Mouse (Mus musculus): ENCODE data around the gene Nhlh1. TPM values are rescaled to one million over a fixed set of nuclear protein-coding genes. Genes with fewer than 3 reads are reported as not detected.

Gene Nhlh1
- total and polyA plus RNA-seq, 2 experiments from 2014 or later = 0.12 to 3.6 TPM

DNA sequence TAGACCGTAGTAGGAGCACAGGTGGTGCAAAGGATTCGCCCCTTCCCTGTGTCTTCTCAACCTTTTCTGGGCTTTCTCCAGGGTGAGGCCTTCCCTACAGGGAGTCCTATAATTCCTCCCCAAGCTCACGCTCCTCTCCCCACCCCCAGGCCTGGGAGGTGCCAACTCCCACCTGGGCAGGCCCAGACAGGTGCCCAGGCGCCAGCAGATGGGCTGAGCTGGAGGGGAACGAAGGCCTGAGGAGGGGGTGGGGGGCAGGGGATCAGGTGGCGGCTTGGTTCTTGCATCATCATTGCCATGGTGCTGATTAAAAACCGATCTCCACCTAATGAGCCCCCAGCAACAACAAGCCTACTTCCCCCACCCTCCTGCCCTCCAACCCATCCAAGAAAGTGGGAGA, 1.5 kb upstream of the Nhlh1 start:
- no peak for ATAC-seq (ENCODE audit: low FRiP score)
- 57% methylated on average over 7 of the region's 7 CpGs for WGBS
- Histone ChIP-seq H3K4me2 (ENCODE audit: low read depth, low read length, poor library complexity, severe bottlenecking) (no peak overlapping the region), H3K27ac (ENCODE audit: low read depth, low read length) (no peak overlapping the region), H3K9me3 (ENCODE audit: low read length) (no peaks in the 10 kb centered on the region), H3K9ac (replicated peaks; ENCODE audit: low read length, poor library complexity, severe bottlenecking) (no peak overlapping the region), H3K36me3 (ENCODE audit: insufficient read depth, low read length) (no peaks in the 10 kb centered on the region), H3K27me3 (ENCODE audit: insufficient read depth, low read length) (no peaks in the 10 kb centered on the region), H3K4me3 (ENCODE audit: low read depth, low read length) (no peak overlapping the region), H3K4me1 (ENCODE audit: insufficient read depth, low read length) (no peaks in the 10 kb centered on the region)
- DNase-seq (ENCODE audit: low spot score) = no peak
- no peak for TF ChIP-seq CTCF (IDR thresholded peaks at IDR 0.05)

- H3K4me1 ChIP-seq (ENCODE audit: insufficient read depth, low read length) = no peaks in the 10 kb centered on the region
- 38% methylated on average over 6 of the region's 6 CpGs for WGBS
- no peaks in the 10 kb centered on the region for H3K27me3 ChIP-seq (ENCODE audit: insufficient read depth, low read length)
- H3K4me2 ChIP-seq (ENCODE audit: low read depth, low read length, poor library complexity, severe bottlenecking) = no peak overlapping the region
- DNase-seq (ENCODE audit: low spot score) = peak; percentile 58
- H3K9me3 ChIP-seq (ENCODE audit: low read length) = no peaks in the 10 kb centered on the region
- no peak overlapping the region for H3K27ac ChIP-seq (ENCODE audit: low read depth, low read length)
- no peak overlapping the region for H3K9ac ChIP-seq (replicated peaks; ENCODE audit: low read length, poor library complexity, severe bottlenecking)
- TF ChIP-seq CTCF (IDR thresholded peaks at IDR 0.05) = no peak
- no peaks in the 10 kb centered on the region for H3K36me3 ChIP-seq (ENCODE audit: insufficient read depth, low read length)
- no peak overlapping the region for H3K4me3 ChIP-seq (ENCODE audit: low read depth, low read length)
- peak; percentile 24; the same call in 1 of the 2 replicates for ATAC-seq (ENCODE audit: low FRiP score)
Measured at GRCm38 (mm10) chr1:172058321-172058720, 948 bp upstream of the Nhlh1 start.

DNA sequence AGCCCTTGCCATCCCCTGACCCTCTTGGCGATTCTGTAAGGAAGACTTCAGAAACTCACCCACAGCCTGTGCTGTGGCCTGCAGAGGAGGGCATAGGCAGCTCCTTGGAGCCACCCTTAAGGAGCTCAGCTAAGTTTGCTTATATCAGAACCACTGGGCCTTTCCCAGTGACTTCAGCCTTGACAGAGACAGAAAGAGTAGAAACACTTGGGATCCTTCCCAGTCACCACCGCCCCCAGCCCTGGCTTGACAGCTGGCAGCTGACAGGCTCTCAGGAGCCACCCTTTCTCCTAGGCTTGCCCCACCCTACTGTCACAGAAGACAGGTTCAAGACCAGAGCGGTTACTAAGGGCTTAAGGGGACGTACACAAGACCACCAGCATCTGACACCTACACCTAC, 1.1 kb downstream of the Nhlh1 start:
- no peaks in the 10 kb centered on the region for H3K27me3 ChIP-seq (ENCODE audit: insufficient read depth, low read length)
- DNase-seq (ENCODE audit: low spot score) (no peak), ATAC-seq (ENCODE audit: low FRiP score) (no peak)
- H3K36me3 ChIP-seq (ENCODE audit: insufficient read depth, low read length) = no peaks in the 10 kb centered on the region
- H3K27ac ChIP-seq (ENCODE audit: low read depth, low read length) = no peak overlapping the region
- no peaks in the 10 kb centered on the region for H3K9me3 ChIP-seq (ENCODE audit: low read length)
- no peak for TF ChIP-seq CTCF (IDR thresholded peaks at IDR 0.05)
- no peak overlapping the region for H3K9ac ChIP-seq (replicated peaks; ENCODE audit: low read length, poor library complexity, severe bottlenecking)
- H3K4me1 ChIP-seq (ENCODE audit: insufficient read depth, low read length) = no peaks in the 10 kb centered on the region
- no peak overlapping the region for H3K4me3 ChIP-seq (ENCODE audit: low read depth, low read length)
- no peak overlapping the region for H3K4me2 ChIP-seq (ENCODE audit: low read depth, low read length, poor library complexity, severe bottlenecking)
- 70% methylated on average over 4 of the region's 4 CpGs for WGBS

DNA sequence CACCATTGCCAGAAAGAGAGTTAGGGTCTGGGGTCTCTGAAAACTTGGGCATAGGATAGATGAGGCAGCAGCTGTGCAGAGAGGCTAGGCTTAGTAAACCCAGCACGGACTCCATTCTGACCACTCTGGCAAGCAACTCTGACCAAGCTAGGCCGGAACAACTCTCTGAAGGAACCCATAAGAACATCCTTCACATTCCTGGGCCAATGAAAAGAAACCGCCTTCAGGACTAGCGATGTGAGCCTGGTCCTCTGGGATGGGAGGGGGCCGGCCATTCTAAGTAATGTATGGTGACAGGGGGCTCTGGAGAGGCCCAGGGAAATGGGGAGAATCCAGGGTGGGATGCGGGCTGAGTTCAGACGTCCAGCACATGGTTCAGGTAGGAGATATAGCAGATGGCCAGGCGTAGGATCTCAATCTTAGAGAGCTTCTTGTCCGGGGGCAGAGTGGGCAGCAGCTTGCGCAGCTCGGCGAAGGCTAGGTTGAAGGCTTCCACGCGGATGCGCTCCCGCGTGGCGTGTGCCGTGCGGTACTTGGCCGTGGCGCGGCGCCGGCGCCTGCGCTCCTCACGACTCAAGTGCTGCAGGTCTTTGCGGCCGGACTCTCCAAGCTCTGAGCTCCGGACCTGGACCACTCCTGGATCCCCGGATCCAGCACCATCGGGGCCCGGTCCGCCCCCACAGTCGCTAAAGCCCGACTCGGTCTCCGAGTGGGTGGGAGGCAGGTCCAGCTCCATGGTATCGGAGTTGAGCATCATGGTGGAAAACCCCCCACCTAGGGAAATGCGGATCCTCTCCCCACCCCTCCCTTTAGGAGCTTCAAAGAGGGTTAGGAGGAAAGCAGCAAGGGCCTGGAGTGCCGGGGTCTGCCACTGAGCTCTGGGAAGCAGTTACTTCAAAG, 3.6 kb downstream of the Nhlh1 start:
- peak; percentile 45; the same call in 1 of the 2 replicates for ATAC-seq (ENCODE audit: low FRiP score)

GRCm38 (mm10) chr1:172052766-172053279, 4.5 kb downstream of the Nhlh1 start:
- peak overlapping the region; percentile 36; the same call in 1 of the 2 replicates for H3K4me3 ChIP-seq (ENCODE audit: low read depth, low read length)
- 19% methylated on average over 10 of the region's 10 CpGs for WGBS
- H3K4me1 ChIP-seq (ENCODE audit: insufficient read depth, low read length) = no peaks in the 10 kb centered on the region
- ATAC-seq (ENCODE audit: low FRiP score) (no peak), DNase-seq (ENCODE audit: low spot score) (no peak)
- TF ChIP-seq CTCF (IDR thresholded peaks at IDR 0.05) = no peak
- H3K9me3 ChIP-seq (ENCODE audit: low read length) = no peaks in the 10 kb centered on the region
- H3K27ac ChIP-seq (ENCODE audit: low read depth, low read length) = no peak overlapping the region
- no peak overlapping the region for H3K9ac ChIP-seq (replicated peaks; ENCODE audit: low read length, poor library complexity, severe bottlenecking)
- H3K27me3 ChIP-seq (ENCODE audit: insufficient read depth, low read length) = no peaks in the 10 kb centered on the region
- peak overlapping the region; percentile 75; the same call in 1 of the 2 replicates for H3K4me2 ChIP-seq (ENCODE audit: low read depth, low read length, poor library complexity, severe bottlenecking)
- H3K36me3 ChIP-seq (ENCODE audit: insufficient read depth, low read length) = no peaks in the 10 kb centered on the region

More for the DNA sequence above, 3.6 kb downstream of the Nhlh1 start:
- Histone ChIP-seq H3K9ac (replicated peaks; ENCODE audit: low read length, poor library complexity, severe bottlenecking) (peak overlapping the region; percentile 9), H3K27me3 (ENCODE audit: insufficient read depth, low read length) (no peaks in the 10 kb centered on the region), H3K9me3 (ENCODE audit: low read length) (no peaks in the 10 kb centered on the region), H3K4me1 (ENCODE audit: insufficient read depth, low read length) (no peaks in the 10 kb centered on the region), H3K36me3 (ENCODE audit: insufficient read depth, low read length) (no peaks in the 10 kb centered on the region), H3K27ac (ENCODE audit: low read depth, low read length) (no peak overlapping the region), H3K4me2 (ENCODE audit: low read depth, low read length, poor library complexity, severe bottlenecking) (peak overlapping the region; percentile 75), H3K4me3 (ENCODE audit: low read depth, low read length) (peak overlapping the region; percentile 36)
- DNase-seq (ENCODE audit: low spot score) = peak; percentile 51
- TF ChIP-seq CTCF (IDR thresholded peaks at IDR 0.05) = no peak
- WGBS = 3% methylated on average over 42 of the region's 42 CpGs

All from midbrain, postnatal 0 days (tissue).